Mouse (Mus musculus): ENCODE measurements around the gene Gm26558.

Gene Gm26558

GRCm38 (mm10) chr2:70648271-70648670 lies 13.6 kb downstream of the Gm26558 start:
- in situ Hi-C loops (cut with MboI) = no loop called here

- in situ Hi-C loops (cut with MboI) = no loop called here
These were observed 14.2 kb downstream of the Gm26558 start for GRCm38 (mm10) chr2:70647681-70648080.

GRCm38 (mm10) chr2:70645266-70645780 lies 16.6 kb downstream of the Gm26558 start:
- in situ Hi-C loops (cut with MboI) = no loop called here

- in situ Hi-C loops (cut with MboI) = no loop called here
These were observed 18.8 kb downstream of the Gm26558 start for GRCm38 (mm10) chr2:70642971-70643565.

GRCm38 (mm10) chr2:70640968-70641367 lies 20.9 kb downstream of the Gm26558 start:
- in situ Hi-C loops (cut with MboI) = no loop called here

- in situ Hi-C loops (cut with MboI) = no loop called here
These were observed 27.7 kb downstream of the Gm26558 start for GRCm38 (mm10) chr2:70634028-70634690.

- in situ Hi-C loops (cut with MboI) = no loop called here
These were observed 29.5 kb downstream of the Gm26558 start for GRCm38 (mm10) chr2:70632412-70632811.

GRCm38 (mm10) chr2:70631321-70631720 lies 30.6 kb downstream of the Gm26558 start:
- in situ Hi-C loops (cut with MboI) = no loop called here

GRCm38 (mm10) chr2:70629921-70630320 lies 32.0 kb downstream of the Gm26558 start:
- in situ Hi-C loops (cut with MboI) = no loop called here

- in situ Hi-C loops (cut with MboI) = no loop called here
These were observed 32.6 kb downstream of the Gm26558 start for GRCm38 (mm10) chr2:70629339-70629761.

- in situ Hi-C loops (cut with MboI) = no loop called here
These were observed 33.5 kb downstream of the Gm26558 start for GRCm38 (mm10) chr2:70628397-70628796.

GRCm38 (mm10) chr2:70625761-70626160 lies 36.1 kb downstream of the Gm26558 start:
- in situ Hi-C loops (cut with MboI) = no loop called here

- in situ Hi-C loops (cut with MboI) = no loop called here
These were observed 39.7 kb downstream of the Gm26558 start for GRCm38 (mm10) chr2:70622244-70622643.

GRCm38 (mm10) chr2:70620225-70620624 lies 41.7 kb downstream of the Gm26558 start:
- in situ Hi-C loops (cut with MboI) = no loop called here

GRCm38 (mm10) chr2:70619232-70619835 lies 42.6 kb downstream of the Gm26558 start:
- in situ Hi-C loops (cut with MboI) = loop anchor here (5.0 kb wide), 1 partner anchor 57 kb away; no protein-coding TSS in a partner anchor

GRCm38 (mm10) chr2:70616617-70617016 lies 45.3 kb downstream of the Gm26558 start:
- in situ Hi-C loops (cut with MboI) = loop anchor here (5.0 kb wide), 1 partner anchor 54 kb away; no protein-coding TSS in a partner anchor

GRCm38 (mm10) chr2:70616076-70616475 lies 45.8 kb downstream of the Gm26558 start:
- in situ Hi-C loops (cut with MboI) = loop anchor here (5.0 kb wide), 1 partner anchor 54 kb away; no protein-coding TSS in a partner anchor

- in situ Hi-C loops (cut with MboI) = loop anchor here (5.0 kb wide), 1 partner anchor 53 kb away; no protein-coding TSS in a partner anchor
These were observed 47.1 kb downstream of the Gm26558 start for GRCm38 (mm10) chr2:70614745-70615351.

Measured in mature B cell (primary cell).